Mouse (Mus musculus): ENCODE results near the gene Sh3gl1. TPM values are rescaled to one million over a fixed set of nuclear protein-coding genes. Genes with fewer than 3 reads are reported as not detected.

The Sh3gl1 gene
- polyA plus RNA-seq, 1 experiment from 2014 or later: 105 TPM

- Histone ChIP-seq H3K4me2 (no peak overlapping the region), H3K36me3 (peaks cover 73% of the 10 kb centered on the region), H3K9ac (replicated peaks) (no peak overlapping the region), H3K27ac (replicated peaks) (peak overlapping the region; percentile 15; the same call in 1 of the 2 replicates), H3K4me1 (peaks cover 20% of the 10 kb centered on the region), H3K9me3 (replicated peaks) (no peaks in the 10 kb centered on the region), H3K27me3 (replicated peaks) (no peaks in the 10 kb centered on the region), H3K4me3 (replicated peaks) (no peak overlapping the region)
- WGBS: 84% methylated on average over 15 of the region's 15 CpGs
- no peak for ATAC-seq (ENCODE audit: low FRiP score)
These were observed 19.3 kb downstream of the Sh3gl1 start for GRCm38 (mm10) chr17:56016793-56017785.

- H3K27ac ChIP-seq (replicated peaks): no peak overlapping the region
- no peak for ATAC-seq (ENCODE audit: low FRiP score)
- no peak overlapping the region for H3K4me3 ChIP-seq (replicated peaks)
- H3K27me3 ChIP-seq (replicated peaks): no peaks in the 10 kb centered on the region
- WGBS: 88% methylated on average over 8 of the region's 8 CpGs
- H3K4me1 ChIP-seq: peaks cover 22% of the 10 kb centered on the region
- no peaks in the 10 kb centered on the region for H3K9me3 ChIP-seq (replicated peaks)
- H3K9ac ChIP-seq (replicated peaks): no peak overlapping the region
- no peak overlapping the region for H3K4me2 ChIP-seq
- H3K36me3 ChIP-seq: peaks cover 80% of the 10 kb centered on the region
These were observed 20.1 kb downstream of the Sh3gl1 start for GRCm38 (mm10) chr17:56016382-56016781.

- H3K27ac ChIP-seq (replicated peaks): no peak overlapping the region
- no peaks in the 10 kb centered on the region for H3K9me3 ChIP-seq (replicated peaks)
- H3K27me3 ChIP-seq (replicated peaks): no peaks in the 10 kb centered on the region
- H3K4me1 ChIP-seq: peaks cover 23% of the 10 kb centered on the region
- H3K36me3 ChIP-seq: peaks cover 79% of the 10 kb centered on the region
- ATAC-seq (ENCODE audit: low FRiP score): no peak
- no peak overlapping the region for H3K4me3 ChIP-seq (replicated peaks)
- 96% methylated on average over 9 of the region's 9 CpGs for WGBS
- no peak overlapping the region for H3K9ac ChIP-seq (replicated peaks)
- H3K4me2 ChIP-seq: no peak overlapping the region
These were observed 21.1 kb downstream of the Sh3gl1 start for GRCm38 (mm10) chr17:56015293-56015692.

- 86% methylated on average over 7 of the region's 7 CpGs for WGBS
- H3K36me3 ChIP-seq: peaks cover 44% of the 10 kb centered on the region
- no peak overlapping the region for H3K4me3 ChIP-seq (replicated peaks)
- H3K9me3 ChIP-seq (replicated peaks): no peaks in the 10 kb centered on the region
- no peak overlapping the region for H3K27ac ChIP-seq (replicated peaks)
- H3K27me3 ChIP-seq (replicated peaks): no peaks in the 10 kb centered on the region
- H3K4me2 ChIP-seq: peak overlapping the region; percentile 99; the same call in 1 of the 2 replicates
- no peak for ATAC-seq (ENCODE audit: low FRiP score)
- peaks cover 40% of the 10 kb centered on the region for H3K4me1 ChIP-seq
- no peak overlapping the region for H3K9ac ChIP-seq (replicated peaks)
These were observed 25.0 kb downstream of the Sh3gl1 start for GRCm38 (mm10) chr17:56011441-56011840.

GRCm38 (mm10) chr17:56010681-56011080, 25.8 kb downstream of the Sh3gl1 start:
- Histone ChIP-seq H3K9ac (replicated peaks) (peak overlapping the region; percentile 97), H3K9me3 (replicated peaks) (no peaks in the 10 kb centered on the region), H3K36me3 (peaks cover 37% of the 10 kb centered on the region), H3K4me3 (replicated peaks) (peak overlapping the region; percentile 90), H3K27me3 (replicated peaks) (no peaks in the 10 kb centered on the region), H3K4me1 (peaks cover 40% of the 10 kb centered on the region), H3K27ac (replicated peaks) (no peak overlapping the region), H3K4me2 (peak overlapping the region; percentile 99)
- no peak for ATAC-seq (ENCODE audit: low FRiP score)
- 12% methylated on average over 9 of the region's 9 CpGs for WGBS

- H3K27ac ChIP-seq (replicated peaks): peak overlapping the region; percentile 98
These were observed 26.2 kb downstream of the Sh3gl1 start for GRCm38 (mm10) chr17:56010255-56010654.

GRCm38 (mm10) chr17:56009962-56010240, 26.5 kb downstream of the Sh3gl1 start:
- peak overlapping the region; percentile 98 for H3K27ac ChIP-seq (replicated peaks)
- peaks cover 29% of the 10 kb centered on the region for H3K36me3 ChIP-seq
- peak overlapping the region; percentile 99 for H3K4me2 ChIP-seq
- H3K4me3 ChIP-seq (replicated peaks): peak overlapping the region; percentile 90
- H3K9ac ChIP-seq (replicated peaks): peak overlapping the region; percentile 97
- WGBS: 34% methylated on average over 2 of the region's 2 CpGs
- no peaks in the 10 kb centered on the region for H3K9me3 ChIP-seq (replicated peaks)
- H3K27me3 ChIP-seq (replicated peaks): no peaks in the 10 kb centered on the region
- no peak for ATAC-seq (ENCODE audit: low FRiP score)
- peaks cover 40% of the 10 kb centered on the region for H3K4me1 ChIP-seq

More at GRCm38 (mm10) chr17:56010255-56010654, 26.2 kb downstream of the Sh3gl1 start:
- H3K4me2 ChIP-seq: peak overlapping the region; percentile 99
- WGBS: 72% methylated on average over 14 of the region's 14 CpGs
- H3K27me3 ChIP-seq (replicated peaks): no peaks in the 10 kb centered on the region
- H3K4me3 ChIP-seq (replicated peaks): peak overlapping the region; percentile 90
- peaks cover 33% of the 10 kb centered on the region for H3K36me3 ChIP-seq
- H3K9ac ChIP-seq (replicated peaks): peak overlapping the region; percentile 97
- no peak for ATAC-seq (ENCODE audit: low FRiP score)
- H3K4me1 ChIP-seq: peaks cover 40% of the 10 kb centered on the region
- H3K9me3 ChIP-seq (replicated peaks): no peaks in the 10 kb centered on the region

GRCm38 (mm10) chr17:56009088-56009961, 27.1 kb downstream of the Sh3gl1 start:
- peak; percentile 92 for ATAC-seq (ENCODE audit: low FRiP score)
- WGBS: 1% methylated on average over 55 of the region's 62 CpGs
- H3K27ac ChIP-seq (replicated peaks): peak overlapping the region; percentile 98
- peak overlapping the region; percentile 90 for H3K4me3 ChIP-seq (replicated peaks)
- peaks cover 26% of the 10 kb centered on the region for H3K36me3 ChIP-seq
- H3K4me1 ChIP-seq: peaks cover 40% of the 10 kb centered on the region
- no peaks in the 10 kb centered on the region for H3K27me3 ChIP-seq (replicated peaks)
- H3K4me2 ChIP-seq: peak overlapping the region; percentile 99
- H3K9ac ChIP-seq (replicated peaks): peak overlapping the region; percentile 97
- no peaks in the 10 kb centered on the region for H3K9me3 ChIP-seq (replicated peaks)

GRCm38 (mm10) chr17:56008356-56009087, 27.9 kb downstream of the Sh3gl1 start:
- H3K9me3 ChIP-seq (replicated peaks): no peaks in the 10 kb centered on the region
- H3K36me3 ChIP-seq: peaks cover 21% of the 10 kb centered on the region
- under 1% methylated on average over 21 of the region's 21 CpGs for WGBS
- H3K27ac ChIP-seq (replicated peaks): peak overlapping the region; percentile 98
- peak; percentile 94 for ATAC-seq (ENCODE audit: low FRiP score)
- H3K4me2 ChIP-seq: peak overlapping the region; percentile 99
- peak overlapping the region; percentile 90 for H3K4me3 ChIP-seq (replicated peaks)
- no peaks in the 10 kb centered on the region for H3K27me3 ChIP-seq (replicated peaks)
- H3K9ac ChIP-seq (replicated peaks): peak overlapping the region; percentile 97
- H3K4me1 ChIP-seq: peaks cover 40% of the 10 kb centered on the region

GRCm38 (mm10) chr17:56007444-56008355, 28.7 kb downstream of the Sh3gl1 start:
- Histone ChIP-seq H3K4me2 (peak overlapping the region; percentile 99), H3K4me1 (peaks cover 40% of the 10 kb centered on the region), H3K9ac (replicated peaks) (peak overlapping the region; percentile 97), H3K27ac (replicated peaks) (peak overlapping the region; percentile 98), H3K36me3 (peaks cover 15% of the 10 kb centered on the region), H3K9me3 (replicated peaks) (no peaks in the 10 kb centered on the region), H3K4me3 (replicated peaks) (peak overlapping the region; percentile 90), H3K27me3 (replicated peaks) (0 out of 2 replicates have a peak, but pooled peaks cover 3% of the 10 kb centered on the region)
- peak; percentile 9 for ATAC-seq (ENCODE audit: low FRiP score)
- WGBS: 29% methylated on average over 14 of the region's 14 CpGs
